Mouse (Mus musculus) erythroid progenitor cell, adult 5-6 weeks (primary cell): ENCODE results near the gene Gm21725. TPM values are rescaled to one million over a fixed set of nuclear protein-coding genes. Genes with fewer than 3 reads are reported as not detected.
"Not testable (repeated sequence)": the region's sequence is repeated elsewhere in the genome, so short reads cannot be mapped to it uniquely, and the experiment has no call there.

Source experiments
- ATAC-seq: replicated peaks from 2 replicates; pipeline ENCODE4 v1.8.0; 2016; ENCODE audit warnings: moderate number of reproducible peaks, mild to moderate bottlenecking, moderate TSS enrichment, inconsistent platforms; ENCODE audit not compliant: poor library complexity, low FRiP score, severe bottlenecking
- total RNA-seq, 2 experiments: library from RNA; stranded (forward) in 1 of 2; stranded (reverse) in 1 of 2; fragments of 150-400 nt in 1 of 2; fragments of 186-747, 209-891 nt in 1 of 2; gene quantifications; 2 replicates each; pipeline versions ENCODE4 v1.2.3 to v1.2.4; 2015 to 2017; ENCODE audit warnings: low replicate concordance in 2 of 2

Gene Gm21725
- total RNA-seq (2015; ENCODE audit: low replicate concordance) (not detected in 2 replicates), total RNA-seq (2017; ENCODE audit: low replicate concordance) (not detected in 2 replicates)

GRCm38 (mm10) chrY:13348963-13349362, at the start of gene Gm21725:
Gm21725 (minus strand) TSS chrY:13349063.
- ATAC-seq, result not testable (repeated sequence)

Other genes starting within 250 kb of the Gm21725 start
- gene Gm21891, start 215.6 kb downstream of the Gm21725 start, total RNA-seq (2015; ENCODE audit: low replicate concordance), result not detected in 2 replicates
- gene Gm21891, start 215.6 kb downstream of the Gm21725 start, total RNA-seq (2017; ENCODE audit: low replicate concordance), result not detected in 2 replicates
- gene Gm21425, start 187.1 kb downstream of the Gm21725 start, total RNA-seq (2015; ENCODE audit: low replicate concordance), result not detected in 2 replicates
- not detected in 2 replicates for gene Gm21425, start 187.1 kb downstream of the Gm21725 start, total RNA-seq (2017; ENCODE audit: low replicate concordance)
- not detected in 2 replicates for gene Gm21828, start 125.1 kb downstream of the Gm21725 start, total RNA-seq (2015; ENCODE audit: low replicate concordance)
- gene Gm21828, start 125.1 kb downstream of the Gm21725 start, total RNA-seq (2017; ENCODE audit: low replicate concordance), result not detected in 2 replicates
- gene Gm21440, start 96.7 kb downstream of the Gm21725 start, total RNA-seq (2015; ENCODE audit: low replicate concordance), result not detected in 2 replicates
- not detected in 2 replicates for gene Gm21440, start 96.7 kb downstream of the Gm21725 start, total RNA-seq (2017; ENCODE audit: low replicate concordance)
- gene Gm21454, start 96.6 kb downstream of the Gm21725 start, total RNA-seq (2015; ENCODE audit: low replicate concordance), result not detected in 2 replicates
- gene Gm21454, start 96.6 kb downstream of the Gm21725 start, total RNA-seq (2017; ENCODE audit: low replicate concordance), result not detected in 2 replicates
- not detected in 2 replicates for gene Gm21866, start 116.5 kb upstream of the Gm21725 start, total RNA-seq (2015; ENCODE audit: low replicate concordance)
- not detected in 2 replicates for gene Gm21866, start 116.5 kb upstream of the Gm21725 start, total RNA-seq (2017; ENCODE audit: low replicate concordance)
- not detected in 2 replicates for gene Gm20773, start 145.0 kb upstream of the Gm21725 start, total RNA-seq (2015; ENCODE audit: low replicate concordance)
- gene Gm20773, start 145.0 kb upstream of the Gm21725 start, total RNA-seq (2017; ENCODE audit: low replicate concordance), result not detected in 2 replicates